Mouse (Mus musculus) CH12.LX (cell line): ENCODE measurements around the gene Rasl10b. TPM values are rescaled to one million over a fixed set of nuclear protein-coding genes. Genes with fewer than 3 reads are reported as not detected.

Experiments used
- DNase-seq: peaks from one replicate; pipeline ENCODE4 v3.0.0-alpha.2; 2013; ENCODE audit errors: extremely low read depth
- H3K27ac ChIP-seq: 2 replicates; pipeline ENCODE4 v1.5.1; 2012; ENCODE audit warnings: low read depth, mild to moderate bottlenecking, control low read depth, moderate library complexity; ENCODE audit not compliant: insufficient read depth
- H3K27me3 ChIP-seq: replicated peaks from 2 replicates; pipeline ENCODE3; 2012; ENCODE audit warnings: inconsistent platforms
- H3K36me3 ChIP-seq, 2 experiments: replicated peaks in 1 of 2; 2 replicates each; pipeline versions ENCODE3 to v1.6.1; 2012; ENCODE audit warnings: inconsistent platforms in 1 of 2, low read length in 1 of 2, mild to moderate bottlenecking in 1 of 2, mixed read lengths in 1 of 2, moderate library complexity in 1 of 2; ENCODE audit not compliant: control insufficient read depth in 1 of 2, insufficient read depth in 1 of 2
- H3K4me1 ChIP-seq, 2 experiments: 2 replicates each; pipeline ENCODE4 v1.6.1; 2012; ENCODE audit warnings: inconsistent platforms in 1 of 2, moderate library complexity in 1 of 2; ENCODE audit not compliant: insufficient read depth in 2 of 2, control insufficient read depth in 1 of 2
- H3K4me2 ChIP-seq: 2 replicates; pipeline ENCODE4 v1.6.1; 2012; ENCODE audit warnings: low read depth, mild to moderate bottlenecking, control low read depth; ENCODE audit not compliant: poor library complexity, insufficient read depth, severe bottlenecking
- H3K4me3 ChIP-seq, 3 experiments: fragments of 150-350 bp in 1 of 3; sonication (generic) in 1 of 3; replicated peaks in 1 of 3; 2 replicates each; pipeline versions ENCODE3 to v1.5.1; 2011 to 2012; ENCODE audit warnings: low read depth in 2 of 3, low read length in 2 of 3, mild to moderate bottlenecking in 2 of 3, moderate library complexity in 2 of 3, control low read depth in 1 of 3, improper control_type of control experiment in 1 of 3, inconsistent platforms in 1 of 3, mixed read lengths in 1 of 3; ENCODE audit not compliant: poor library complexity in 1 of 3
- H3K79me2 ChIP-seq: replicated peaks from 2 replicates; pipeline ENCODE4 v1.6.1; 2012; ENCODE audit warnings: mild to moderate bottlenecking, moderate library complexity; ENCODE audit not compliant: control insufficient read depth, poor library complexity, insufficient read depth, severe bottlenecking; ENCODE audit errors: extremely low read depth
- H3K9ac ChIP-seq: 2 replicates; pipeline ENCODE4 v1.6.1; 2012; ENCODE audit warnings: low read depth, mild to moderate bottlenecking, control low read depth, moderate library complexity; ENCODE audit not compliant: insufficient read depth
- H3K9me3 ChIP-seq: replicated peaks from 2 replicates; pipeline ENCODE3; 2012; ENCODE audit warnings: low read length, inconsistent platforms, mixed read lengths
- BHLHE40 ChIP-seq: IDR thresholded peaks from 2 replicates; pipeline ENCODE4 v1.6.1; 2011; ENCODE audit warnings: mild to moderate bottlenecking, low read depth, low read length, improper control_type of control experiment
- CHD1 ChIP-seq: IDR thresholded peaks from 2 replicates; pipeline ENCODE4 v1.6.1; 2012; ENCODE audit warnings: low read depth, low read length, improper control_type of control experiment, inconsistent platforms
- CTCF ChIP-seq, 2 experiments: IDR thresholded peaks in 1 of 2; conservative IDR thresholded peaks in 1 of 2; 2 replicates each; pipeline ENCODE4 v1.5.1; 2011 to 2012; ENCODE audit warnings: low read depth in 2 of 2, low read length in 2 of 2, improper control_type of control experiment in 1 of 2, inconsistent platforms in 1 of 2, mild to moderate bottlenecking in 1 of 2, moderate library complexity in 1 of 2
- E2F4 ChIP-seq: IDR thresholded peaks from 2 replicates; pipeline ENCODE4 v1.6.1; 2011; ENCODE audit warnings: low read depth, low read length, improper control_type of control experiment; ENCODE audit not compliant: insufficient replicate concordance
- EP300 ChIP-seq: IDR thresholded peaks from 2 replicates; pipeline ENCODE4 v1.6.1; 2011; ENCODE audit warnings: low read length, improper control_type of control experiment
- ETS1 ChIP-seq: conservative IDR thresholded peaks from 2 replicates; pipeline ENCODE4 v1.6.1; 2012; ENCODE audit warnings: low read depth, mild to moderate bottlenecking, inconsistent platforms, low read length, improper control_type of control experiment, moderate library complexity
- GABPA ChIP-seq: IDR thresholded peaks from 2 replicates; pipeline ENCODE4 v1.6.1; 2012; ENCODE audit warnings: low read depth, low read length, improper control_type of control experiment, inconsistent platforms; ENCODE audit not compliant: insufficient replicate concordance
- JUND ChIP-seq: conservative IDR thresholded peaks from 2 replicates; pipeline ENCODE4 v1.6.1; 2011; ENCODE audit warnings: low read depth, low read length, improper control_type of control experiment
- KAT2A ChIP-seq: IDR thresholded peaks from 2 replicates; pipeline ENCODE4 v1.6.1; 2012; ENCODE audit warnings: low read length, improper control_type of control experiment, inconsistent platforms; ENCODE audit not compliant: insufficient replicate concordance
- MAFK ChIP-seq: IDR thresholded peaks from 2 replicates; pipeline ENCODE4 v1.6.1; 2011; ENCODE audit warnings: low read length, improper control_type of control experiment; ENCODE audit not compliant: insufficient replicate concordance
- MEF2A ChIP-seq: IDR thresholded peaks from 2 replicates; pipeline ENCODE4 v1.6.1; 2014; ENCODE audit warnings: low read depth, mild to moderate bottlenecking, inconsistent platforms, low read length, improper control_type of control experiment, borderline replicate concordance
- NELFE ChIP-seq: IDR thresholded peaks from 2 replicates; pipeline ENCODE4 v1.6.1; 2011; ENCODE audit warnings: low read depth, low read length, improper control_type of control experiment
- NRF1 ChIP-seq: IDR thresholded peaks from 2 replicates; pipeline ENCODE4 v1.6.1; 2014; ENCODE audit warnings: low read depth, mild to moderate bottlenecking, inconsistent platforms, low read length, improper control_type of control experiment, moderate library complexity
- POLR2A ChIP-seq: IDR thresholded peaks from 2 replicates; pipeline ENCODE4 v1.6.1; 2011; ENCODE audit warnings: low read depth, mild to moderate bottlenecking, improper control_type of control experiment, low read length
- RAD21 ChIP-seq: IDR thresholded peaks from 2 replicates; pipeline ENCODE4 v1.6.1; 2011; ENCODE audit warnings: low read depth, mild to moderate bottlenecking, low read length, improper control_type of control experiment, moderate library complexity
- RCOR1 ChIP-seq: conservative IDR thresholded peaks from 2 replicates; pipeline ENCODE4 v1.6.1; 2012; ENCODE audit warnings: low read depth, mild to moderate bottlenecking, inconsistent platforms, low read length, improper control_type of control experiment
- SMC3 ChIP-seq: IDR thresholded peaks from 2 replicates; pipeline ENCODE4 v1.6.1; 2011; ENCODE audit warnings: low read depth, low read length, improper control_type of control experiment
- TBP ChIP-seq: conservative IDR thresholded peaks from 2 replicates; pipeline ENCODE4 v1.6.1; 2011; ENCODE audit warnings: low read depth, low read length, improper control_type of control experiment
- UBTF ChIP-seq: IDR thresholded peaks from 2 replicates; pipeline ENCODE4 v1.6.1; 2012; ENCODE audit warnings: low read depth, mild to moderate bottlenecking, inconsistent platforms, low read length, improper control_type of control experiment, moderate library complexity
- ZC3H11A ChIP-seq: IDR thresholded peaks from 2 replicates; pipeline ENCODE4 v1.6.1; 2012; ENCODE audit warnings: low read depth, mild to moderate bottlenecking, inconsistent platforms, low read length, improper control_type of control experiment
- ZKSCAN1 ChIP-seq: IDR thresholded peaks from 2 replicates; pipeline ENCODE4 v1.6.1; 2012; ENCODE audit warnings: low read depth, inconsistent platforms, low read length, improper control_type of control experiment, borderline replicate concordance
- ZMIZ1 ChIP-seq: IDR thresholded peaks from 2 replicates; pipeline ENCODE4 v1.6.1; 2012; ENCODE audit warnings: low read depth, mild to moderate bottlenecking, inconsistent platforms, low read length, improper control_type of control experiment
- dilution Hi-C: fragments of 300-500 bp; cut with MboI; formaldehyde crosslinking; loops from 2 replicates; pipeline ENCODE4 v1.14.3; 2020; ENCODE audit warnings: low sequenced_read_pairs; ENCODE audit not compliant: extremely low pct_unique_long_range_greater_than_20kb, extremely low pct_ligation_motif_present
- in situ Hi-C: fragments of 300-500 bp; cut with MboI; formaldehyde crosslinking; loops from 3 replicates; pipeline ENCODE4 v1.14.3; 2019; ENCODE audit warnings: low sequenced_read_pairs, low pct_ligation_motif_present, low pct_unique_long_range_greater_than_20kb, mixed read lengths
- polyA plus RNA-seq: library from polyadenylated mRNA; unstranded; fragments of >175 nt; gene quantifications from 2 replicates; pipeline ENCODE4 v1.2.1, GENCODE M21; 2012; ENCODE audit warnings: low read depth; ENCODE audit not compliant: insufficient read length
- total RNA-seq, 2 experiments: library from RNA; depleted of rRNA; stranded (reverse); fragments of 300-350 nt in 1 of 2; fragments of >200 nt in 1 of 2; gene quantifications; 2 replicates each; pipeline ENCODE4 v1.2.3; 2012 to 2014

The Rasl10b gene
- total and polyA plus RNA-seq, 3 experiments, result 0.42 TPM; not detected in 2

DNA sequence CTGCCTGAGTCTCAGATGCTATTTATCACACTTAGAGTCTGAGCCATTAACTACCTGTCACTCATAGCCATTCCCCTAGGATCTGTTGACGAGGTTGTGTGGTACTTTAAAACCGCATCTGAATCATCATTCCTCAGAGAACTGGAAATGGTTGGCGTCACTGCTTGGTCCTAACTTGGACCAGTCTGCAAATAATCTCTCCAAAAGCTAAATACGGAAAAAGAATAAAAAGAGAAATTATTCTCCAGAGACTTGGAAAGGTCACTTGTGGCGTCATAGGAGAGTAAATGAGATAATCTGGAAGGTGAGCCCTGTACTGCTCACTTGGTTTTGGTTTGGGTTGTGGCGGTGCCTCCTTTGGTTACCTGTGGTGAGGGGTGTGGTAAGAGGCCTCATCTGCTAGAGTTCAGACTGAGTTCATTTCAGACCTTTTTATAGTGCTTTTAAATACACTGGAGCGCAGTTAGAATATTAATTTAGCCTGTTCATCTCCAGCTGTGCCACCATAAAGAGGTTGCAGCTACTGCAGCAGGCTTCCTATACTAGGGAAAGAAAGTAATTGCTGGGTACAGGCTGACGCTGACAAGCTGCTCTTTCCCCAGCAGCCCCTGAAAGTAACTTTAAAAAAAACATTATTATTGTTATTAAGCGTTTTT, 25.9 kb upstream of the Rasl10b start:
- H3K79me2 ChIP-seq, result no peaks in the 10 kb centered on the region
- no peak overlapping the region for H3K9ac ChIP-seq
- dilution Hi-C loops, result no loop called here
- no peak overlapping the region for H3K27ac ChIP-seq
- no peak overlapping the region for H3K4me3 ChIP-seq
- no peaks in the 10 kb centered on the region for H3K9me3 ChIP-seq
- no peak for DNase-seq
- H3K27me3 ChIP-seq, result no peaks in the 10 kb centered on the region
- no peak overlapping the region for H3K4me2 ChIP-seq
- H3K36me3 ChIP-seq, result peaks cover 5 to 78% of the 10 kb centered on the region in 2 experiments
- H3K4me1 ChIP-seq, result no peaks in the 10 kb centered on the region
- in situ Hi-C loops, result no loop called here
- TF ChIP-seq NRF1 (no peak), KAT2A (no peak), ZMIZ1 (no peak), UBTF (no peak), MAFK (no peak), TBP (no peak), MEF2A (no peak), EP300 (no peak), RCOR1 (no peak), E2F4 (no peak), CTCF (conservative IDR thresholded peaks at IDR 0.05 in 1 of 2, IDR thresholded peaks at IDR 0.05 in 1 of 2; ENCODE audit: low read depth in 2 of 2, low read length in 2 of 2) (no peak), RAD21 (no peak), NELFE (no peak), ETS1 (no peak), SMC3 (no peak), GABPA (no peak), ZKSCAN1 (no peak), BHLHE40 (no peak)

DNA sequence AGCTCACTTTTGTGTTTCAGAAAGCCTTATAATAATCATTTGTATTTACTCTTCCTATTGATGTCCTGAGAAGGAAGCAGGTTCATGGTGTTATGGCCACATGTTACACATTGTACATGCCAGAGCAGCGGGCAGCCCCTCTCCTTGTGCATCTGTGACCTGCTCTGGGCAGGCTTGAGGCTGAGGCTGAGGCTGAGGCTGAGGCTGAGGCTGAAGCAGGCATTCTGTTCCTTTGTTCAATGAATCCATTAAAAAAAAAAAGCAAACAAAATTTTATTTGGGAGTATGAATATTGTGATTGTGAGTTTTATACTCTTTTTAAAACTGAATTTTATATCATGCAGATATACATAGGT, 25.4 kb upstream of the Rasl10b start:
- H3K9ac ChIP-seq, result no peak overlapping the region
- H3K4me3 ChIP-seq, result no peak overlapping the region
- TF ChIP-seq POLR2A, result no peak
- TF ChIP-seq BHLHE40, result no peak
- no peak for TF ChIP-seq NRF1
- TF ChIP-seq TBP, result no peak
- TF ChIP-seq JUND, result no peak
- no peak for TF ChIP-seq CHD1
- TF ChIP-seq ZC3H11A, result no peak
- TF ChIP-seq MAFK, result no peak
- TF ChIP-seq UBTF, result no peak
- TF ChIP-seq MEF2A, result no peak
- TF ChIP-seq NELFE, result no peak
- no peaks in the 10 kb centered on the region for H3K27me3 ChIP-seq
- no peaks in the 10 kb centered on the region for H3K79me2 ChIP-seq
- H3K9me3 ChIP-seq, result no peaks in the 10 kb centered on the region
- H3K4me1 ChIP-seq, result no peaks in the 10 kb centered on the region
- in situ Hi-C loops, result no loop called here
- H3K4me2 ChIP-seq, result no peak overlapping the region
- no peak overlapping the region for H3K27ac ChIP-seq
- peaks cover 6 to 78% of the 10 kb centered on the region in 2 experiments for H3K36me3 ChIP-seq
- no peak for DNase-seq
- dilution Hi-C loops, result no loop called here
